Mouse (Mus musculus) embryo, embryonic 10 days (tissue): ENCODE measurements around the gene Crx.

Experiments used
- DNase-seq: peaks from one replicate; pipeline ENCODE4 v3.0.0-alpha.2; 2015; ENCODE audit warnings: low spot score

The Crx gene

GRCm38 (mm10) chr7:15859657-15860056, 20.1 kb downstream of the Crx start:
- no peak for DNase-seq

GRCm38 (mm10) chr7:15839578-15839977, 40.2 kb downstream of the Crx start, which contains the start of gene Obox6:
Gene Obox6 (minus strand): TSS chr7:15839678.
- no peak for DNase-seq
